Mouse (Mus musculus): ENCODE measurements around the gene Eef1g. TPM values are rescaled to one million over a fixed set of nuclear protein-coding genes. Genes with fewer than 3 reads are reported as not detected.

The Eef1g gene
- polyA plus RNA-seq (2021; fragmentation: Nextera tagmentation), result 400 and 450 TPM in 2 replicates
- long read RNA-seq, experiment 1, transcript Eef1g-201 (10 exons, 1,864 nt), result major isoform, 899 of 996 reads
- long read RNA-seq, experiment 1, partial matches to known transcripts, result 81 of 996 reads
- long read RNA-seq, experiment 1, other reads (novel, unspliced or antisense), result 13 of 996 reads
- long read RNA-seq, experiment 2, transcript Eef1g-201 (10 exons, 1,864 nt), result major isoform, 1,743 of 1,826 reads
- long read RNA-seq, experiment 2, partial matches to known transcripts, result 50 of 1,826 reads
- long read RNA-seq, experiment 2, other reads (novel, unspliced or antisense), result 32 of 1,826 reads

GRCm38 (mm10) chr19:8966590-8967372, at the start of gene Eef1g:
Eef1g (plus strand) TSS chr19:8967041.

GRCm38 (mm10) chr19:8920073-8920736, 46.6 kb upstream of the Eef1g start, which contains the start of gene B3gat3:
B3gat3 (plus strand) TSS chr19:8920374.

GRCm38 (mm10) chr19:8929224-8930088, 37.4 kb upstream of the Eef1g start, which contains the start of the genes Rom1 and Eml3:
Rom1 (minus strand) TSS chr19:8929356.
Eml3 (plus strand) TSS chr19:8929552.

GRCm38 (mm10) chr19:8941515-8942217, 25.2 kb upstream of the Eef1g start, which contains the start of gene Mta2:
Mta2 (plus strand) TSS chr19:8941875.

GRCm38 (mm10) chr19:8953135-8954039, 13.5 kb upstream of the Eef1g start, which contains the start of gene Tut1:
Tut1 (plus strand) TSS chr19:8953847.

GRCm38 (mm10) chr19:8989066-8989566, 22.3 kb downstream of the Eef1g start, which contains the start of gene Ahnak:
Ahnak (plus strand) TSS chr19:8989284.

Other genes with a start within 250 kb of the Eef1g start
- 194 and 203 TPM in 2 replicates for gene Slc3a2, start 243.7 kb upstream of the Eef1g start, polyA plus RNA-seq (2021; fragmentation: Nextera tagmentation)
- gene Wdr74, start 231.2 kb upstream of the Eef1g start, polyA plus RNA-seq (2021; fragmentation: Nextera tagmentation), result 60.1 and 61.7 TPM in 2 replicates
- gene 1700092M07Rik, start 226.3 kb upstream of the Eef1g start, polyA plus RNA-seq (2021; fragmentation: Nextera tagmentation), result 0.38 TPM in 1 of 2 replicates, not detected in the other
- 27.4 and 27.8 TPM in 2 replicates for gene Stx5a, start 225.6 kb upstream of the Eef1g start, polyA plus RNA-seq (2021; fragmentation: Nextera tagmentation)
- gene Nxf1, start 210.0 kb upstream of the Eef1g start, polyA plus RNA-seq (2021; fragmentation: Nextera tagmentation), result 29.6 and 30.3 TPM in 2 replicates
- 260 and 276 TPM in 2 replicates for gene Tmem223, start 196.0 kb upstream of the Eef1g start, polyA plus RNA-seq (2021; fragmentation: Nextera tagmentation)
- gene Tmem179b, start 192.6 kb upstream of the Eef1g start, polyA plus RNA-seq (2021; fragmentation: Nextera tagmentation), result 34.5 and 40.0 TPM in 2 replicates
- 14.4 and 16.9 TPM in 2 replicates for gene Taf6l, start 180.6 kb upstream of the Eef1g start, polyA plus RNA-seq (2021; fragmentation: Nextera tagmentation)
- 237 and 259 TPM in 2 replicates for gene Polr2g, start 168.5 kb upstream of the Eef1g start, polyA plus RNA-seq (2021; fragmentation: Nextera tagmentation)
- gene Zbtb3, start 164.5 kb upstream of the Eef1g start, polyA plus RNA-seq (2021; fragmentation: Nextera tagmentation), result 1.8 and 2.2 TPM in 2 replicates
- 16.3 and 23.9 TPM in 2 replicates for gene Ttc9c, start 147.7 kb upstream of the Eef1g start, polyA plus RNA-seq (2021; fragmentation: Nextera tagmentation)
- gene Hnrnpul2, start 147.0 kb upstream of the Eef1g start, polyA plus RNA-seq (2021; fragmentation: Nextera tagmentation), result 6.1 and 6.8 TPM in 2 replicates
- not detected in 2 replicates for gene AC129217.1, start 137.3 kb upstream of the Eef1g start, polyA plus RNA-seq (2021; fragmentation: Nextera tagmentation)
- 90.2 and 97.4 TPM in 2 replicates for gene Bscl2, start 129.6 kb upstream of the Eef1g start, polyA plus RNA-seq (2021; fragmentation: Nextera tagmentation)
- gene Gng3, start 127.8 kb upstream of the Eef1g start, polyA plus RNA-seq (2021; fragmentation: Nextera tagmentation), result 238 and 326 TPM in 2 replicates
- 0.16 and 0.25 TPM in 2 replicates for gene Lrrn4cl, start 116.3 kb upstream of the Eef1g start, polyA plus RNA-seq (2021; fragmentation: Nextera tagmentation)
- gene Ubxn1, start 95.5 kb upstream of the Eef1g start, polyA plus RNA-seq (2021; fragmentation: Nextera tagmentation), result 153 and 176 TPM in 2 replicates
- gene Uqcc3, start 86.1 kb upstream of the Eef1g start, polyA plus RNA-seq (2021; fragmentation: Nextera tagmentation), result 71.6 and 77.0 TPM in 2 replicates
- gene Lbhd1, start 83.3 kb upstream of the Eef1g start, polyA plus RNA-seq (2021; fragmentation: Nextera tagmentation), result 3.7 and 5.7 TPM in 2 replicates
- not detected in 2 replicates for gene Gm49403, start 83.1 kb upstream of the Eef1g start, polyA plus RNA-seq (2021; fragmentation: Nextera tagmentation)
- 77.9 and 90.8 TPM in 2 replicates for gene 1810009A15Rik, start 78.2 kb upstream of the Eef1g start, polyA plus RNA-seq (2021; fragmentation: Nextera tagmentation)
- gene Gm49416, start 78.1 kb upstream of the Eef1g start, polyA plus RNA-seq (2021; fragmentation: Nextera tagmentation), result 4.9 and 10.5 TPM in 2 replicates
- gene Ints5, start 74.0 kb upstream of the Eef1g start, polyA plus RNA-seq (2021; fragmentation: Nextera tagmentation), result 6.6 and 8.1 TPM in 2 replicates
- 20.4 and 22.5 TPM in 2 replicates for gene Ganab, start 69.0 kb upstream of the Eef1g start, polyA plus RNA-seq (2021; fragmentation: Nextera tagmentation)
- gene B3gat3, start 46.7 kb upstream of the Eef1g start, polyA plus RNA-seq (2021; fragmentation: Nextera tagmentation), result 45.2 and 47.5 TPM in 2 replicates
- 5.4 and 6.3 TPM in 2 replicates for gene Rom1, start 37.7 kb upstream of the Eef1g start, polyA plus RNA-seq (2021; fragmentation: Nextera tagmentation)
- gene Eml3, start 37.5 kb upstream of the Eef1g start, polyA plus RNA-seq (2021; fragmentation: Nextera tagmentation), result 3.5 and 4.0 TPM in 2 replicates
- gene Mta2, start 25.2 kb upstream of the Eef1g start, polyA plus RNA-seq (2021; fragmentation: Nextera tagmentation), result 22.3 and 23.3 TPM in 2 replicates
- gene Tut1, start 13.2 kb upstream of the Eef1g start, polyA plus RNA-seq (2021; fragmentation: Nextera tagmentation), result 10.4 and 11.1 TPM in 2 replicates
- gene Ahnak, start 22.2 kb downstream of the Eef1g start, polyA plus RNA-seq (2021; fragmentation: Nextera tagmentation), result 5.6 and 7.2 TPM in 2 replicates
- not detected in 2 replicates for gene Scgb1a1, start 120.9 kb downstream of the Eef1g start, polyA plus RNA-seq (2021; fragmentation: Nextera tagmentation)
- 81.0 and 108 TPM in 2 replicates for gene Asrgl1, start 168.6 kb downstream of the Eef1g start, polyA plus RNA-seq (2021; fragmentation: Nextera tagmentation)